Mouse (Mus musculus): ENCODE measurements at regions not wholly inside any gene's neighbourhood (a gene's known extent, or its start where the extent isn't known, plus 50 kb on each side); places are given as distances from the start of the nearest gene placed in this dataset.

- TF ChIP-seq CTCF (IDR thresholded peaks at IDR 0.05): no peak
- no peak for TF ChIP-seq EP300 (IDR thresholded peaks at IDR 0.05)
These were observed 153.8 kb upstream of the Cxxc4 start for GRCm38 (mm10) chr3:134082461-134082860.
